Mouse (Mus musculus) mammary gland, adult 2 months (tissue): Measurements from ENCODE around the gene Aco2. TPM values are rescaled to one million over a fixed set of nuclear protein-coding genes. Genes with fewer than 3 reads are reported as not detected.

ENCODE experiments used
- polyA plus RNA-seq: library from polyadenylated mRNA; depleted of rRNA; stranded (reverse); fragments of >200 nt; gene quantifications from 2 replicates; pipeline ENCODE4 v1.2.3, GENCODE M21; 2012; ENCODE audit warnings: low replicate concordance; rRNA removed

Aco2 gene
- polyA plus RNA-seq: 435 and 1,022 TPM in 2 replicates

DNA sequence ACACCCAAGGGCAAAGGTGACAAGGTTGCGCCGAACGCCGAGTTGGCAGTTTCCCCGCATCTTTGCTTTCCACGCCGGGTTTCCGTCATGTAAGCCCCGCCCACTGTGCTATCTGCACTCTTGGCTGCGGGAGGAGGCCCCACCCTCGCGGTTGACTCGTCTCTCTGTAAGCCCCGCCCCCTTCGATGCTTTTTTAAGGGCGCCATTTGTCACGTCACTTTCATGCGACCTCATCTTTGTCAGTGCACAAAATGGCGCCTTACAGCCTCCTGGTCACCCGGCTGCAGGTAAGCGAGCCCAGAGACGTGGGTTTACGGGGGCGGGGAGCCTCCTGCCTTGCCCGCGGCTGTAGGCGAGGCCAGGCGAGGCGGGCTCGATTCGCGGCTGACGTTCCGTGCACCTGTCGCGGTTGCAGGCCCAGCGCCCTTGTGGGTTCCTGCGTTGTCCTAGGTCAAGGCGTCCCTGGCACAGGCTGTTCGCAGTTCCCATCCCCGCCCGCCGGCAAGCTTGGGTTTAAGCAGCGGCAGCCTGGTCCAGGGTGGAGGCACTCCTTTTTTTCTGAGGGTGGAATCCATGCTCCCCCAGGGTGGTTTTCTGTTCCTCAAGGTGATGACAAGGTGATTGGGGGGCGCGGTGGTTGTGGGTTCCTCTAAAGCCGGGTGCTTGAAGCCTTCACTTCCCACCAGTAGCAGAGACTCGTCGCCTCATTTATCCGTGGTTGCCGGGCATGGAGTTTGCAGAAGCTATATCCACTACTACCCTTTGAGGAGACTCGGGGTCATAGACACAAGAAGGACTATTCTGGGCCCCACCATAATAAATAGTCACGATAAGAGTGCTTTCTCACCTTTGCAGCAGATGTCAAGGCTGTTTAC lies at the start of gene Aco2:
Gene Aco2 (plus strand): TSS at position 48 of the 875 bp plus-strand sequence.

DNA sequence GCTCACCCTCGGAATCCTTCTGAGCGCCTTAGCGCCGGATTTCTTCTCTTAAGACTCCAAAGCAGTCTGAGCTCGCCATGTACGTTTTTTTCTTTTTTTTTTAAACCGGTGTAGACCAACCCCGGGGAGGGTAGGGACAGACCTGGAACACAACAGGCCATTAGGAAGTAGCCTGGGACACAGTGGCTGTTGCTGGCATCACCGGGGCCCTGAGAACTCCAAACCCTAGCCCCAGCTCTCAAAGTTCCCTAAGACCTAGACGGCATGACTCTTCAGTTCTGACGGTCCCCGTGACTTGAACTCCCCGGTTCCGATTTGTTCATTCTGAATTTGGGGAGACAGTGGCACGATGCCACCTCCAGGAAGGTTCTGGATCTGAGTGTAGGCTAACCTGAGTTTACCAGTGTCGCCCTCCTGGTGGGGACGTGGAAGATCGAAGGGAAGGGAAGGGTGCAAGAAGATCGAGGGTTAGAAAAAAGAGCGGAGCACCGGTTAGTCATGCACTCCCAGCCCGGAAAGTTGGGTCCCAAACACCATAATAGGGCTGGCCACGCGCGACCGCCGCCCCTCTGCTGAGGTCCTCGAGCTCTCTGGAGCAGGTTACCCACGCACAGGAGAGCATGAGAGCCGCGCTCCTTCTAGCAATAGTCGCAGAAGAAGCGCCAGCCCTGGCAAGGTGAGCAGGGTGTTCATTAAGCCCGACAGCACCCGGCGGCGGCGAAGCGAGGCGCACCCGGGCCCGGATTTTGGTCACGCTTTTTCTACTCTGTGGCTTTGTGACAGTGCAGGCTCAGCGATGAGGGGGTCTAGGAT lies 13.4 kb upstream of the Aco2 start, which contains the start of gene Tob2:
Gene Tob2 (minus strand): TSS at position 280 of the 813 bp plus-strand sequence.

DNA sequence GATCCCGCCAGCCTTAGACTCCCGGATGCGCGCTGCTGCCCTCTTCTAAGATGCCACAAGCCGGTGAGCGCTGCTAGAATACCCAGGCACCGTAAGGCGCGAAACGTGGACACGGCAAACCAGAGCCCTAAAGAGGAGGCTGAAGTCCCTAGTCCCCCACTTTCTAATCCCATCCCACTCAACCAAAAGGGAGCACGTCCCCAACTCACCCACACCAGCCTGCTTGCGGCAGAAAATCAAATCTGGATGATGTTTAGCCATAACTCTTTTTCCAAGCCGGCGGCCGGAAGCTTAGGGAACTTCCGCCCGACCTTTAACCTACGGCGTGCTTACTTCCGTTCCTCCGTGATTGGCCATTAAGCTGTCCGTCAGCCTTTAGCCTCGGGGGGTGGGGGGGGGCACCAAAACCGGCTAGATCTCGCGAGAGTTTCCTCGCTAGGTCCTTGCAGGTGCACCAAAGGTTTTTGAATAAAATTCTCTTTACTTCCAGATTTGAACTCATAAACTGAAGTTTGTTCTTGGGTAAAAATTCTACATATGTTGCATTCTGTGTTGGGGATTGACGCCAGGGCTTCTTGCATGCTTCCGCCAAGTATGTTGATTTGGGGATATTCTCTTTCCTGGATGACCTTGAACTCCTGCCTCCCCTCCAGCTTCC lies 376 bp upstream of the Aco2 start, which contains the start of gene Phf5a:
Gene Phf5a (minus strand): TSS at position 308 of the 658 bp plus-strand sequence.

DNA sequence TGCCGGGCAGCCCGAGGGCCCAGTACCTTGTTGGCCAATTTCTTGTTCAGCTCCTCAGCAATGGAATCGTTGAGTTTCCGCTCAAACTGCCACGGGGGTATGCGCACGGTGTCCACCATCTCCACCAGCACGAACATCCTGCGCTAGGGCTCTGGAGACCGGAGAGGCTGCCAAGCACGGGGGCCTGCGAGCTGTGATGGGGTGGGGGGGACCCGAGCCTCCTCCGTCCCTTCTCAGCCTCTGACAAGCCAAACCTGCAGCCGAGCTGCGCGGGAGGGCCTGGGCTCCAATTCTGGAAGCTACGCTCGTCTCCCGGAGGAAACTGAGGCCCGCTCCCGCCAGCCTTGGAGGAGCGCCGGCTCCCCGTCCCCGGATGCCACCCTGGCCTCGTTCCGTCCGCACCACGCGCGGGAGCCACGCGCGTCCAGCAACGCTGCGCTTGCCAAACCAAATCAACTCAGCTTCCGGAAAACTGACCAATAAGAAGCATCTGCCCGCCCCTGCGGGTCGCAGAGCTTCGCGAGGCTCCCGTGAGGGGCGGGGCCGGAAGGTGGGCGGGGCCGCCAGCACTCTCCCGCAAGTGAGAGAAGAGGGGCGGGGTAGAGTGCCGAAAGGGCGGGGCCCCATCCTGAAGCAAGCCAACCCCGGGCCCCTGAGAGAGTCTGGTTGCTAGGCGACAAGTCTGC lies 53.8 kb downstream of the Aco2 start, which contains the start of gene Polr3h:
Gene Polr3h (minus strand): TSS at position 481 of the 686 bp plus-strand sequence.

DNA sequence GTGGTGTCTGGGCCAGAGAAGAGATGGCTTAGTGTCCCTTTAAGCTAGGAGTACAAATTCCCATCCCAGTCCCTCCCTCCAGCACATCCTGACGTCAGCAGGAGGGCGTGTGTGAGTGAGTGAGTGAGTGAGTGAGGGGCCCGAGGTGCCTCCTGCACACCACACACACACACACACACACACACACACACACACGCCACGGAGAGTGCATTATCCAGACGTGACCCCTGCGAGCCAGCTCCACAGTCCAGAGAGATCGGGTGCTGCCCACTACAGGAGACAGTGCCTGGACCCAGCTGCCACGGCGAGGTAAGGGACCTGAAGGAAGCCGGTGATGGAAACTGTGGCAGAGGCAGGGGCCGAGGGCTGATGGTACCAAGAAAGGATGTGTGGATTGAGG lies 64.6 kb downstream of the Aco2 start, which contains the start of gene Csdc2:
Gene Csdc2 (plus strand): TSS at position 81 of the 400 bp plus-strand sequence.

DNA sequence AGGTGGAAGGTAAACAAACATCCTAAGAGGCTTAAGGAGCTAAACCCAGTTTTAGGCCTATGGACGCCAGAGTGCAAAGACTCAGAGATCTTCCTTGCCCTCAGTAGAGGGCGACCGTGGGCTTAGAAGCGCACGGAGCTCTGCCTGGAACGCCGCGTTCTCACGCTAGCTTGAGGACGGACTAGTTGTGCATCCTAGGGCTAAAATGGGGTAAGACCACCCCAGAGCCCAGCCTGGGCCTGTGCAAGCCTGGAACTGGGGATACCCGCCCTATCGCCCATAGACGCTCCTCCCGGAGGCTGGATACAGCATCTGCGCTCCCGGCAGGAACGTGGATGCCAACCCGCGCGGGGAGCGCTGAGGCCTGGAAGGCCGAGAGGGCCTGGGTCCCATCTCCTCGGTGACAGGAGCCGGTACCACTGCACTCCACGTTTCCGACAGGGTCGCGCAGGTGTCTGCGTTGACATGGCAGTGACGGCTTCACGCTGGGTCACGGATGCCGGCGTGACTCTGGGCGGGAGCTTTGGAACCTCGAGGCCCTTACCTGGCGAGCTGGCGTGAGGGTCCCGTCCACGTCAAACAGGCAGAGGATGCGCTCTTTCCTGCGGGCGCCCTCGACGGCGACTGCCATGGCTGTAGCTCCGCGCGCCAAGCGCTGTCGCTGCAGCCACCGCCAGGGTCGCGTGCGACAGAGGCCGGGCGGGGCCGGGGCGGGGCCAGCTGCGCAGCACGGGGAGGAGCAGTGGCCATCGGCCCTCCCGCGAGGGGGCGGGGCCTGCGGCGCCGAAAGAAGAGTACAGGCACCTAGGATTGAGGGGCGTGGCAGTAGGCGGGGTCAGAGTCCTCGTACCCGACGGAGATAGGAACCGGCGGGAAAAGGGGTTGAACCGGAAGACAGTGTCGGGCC lies 88.3 kb downstream of the Aco2 start, which contains the start of gene Pmm1:
Gene Pmm1 (minus strand): TSS at position 760 of the 907 bp plus-strand sequence.

Other genes with a start within 250 kb of the Aco2 start
- 14.1 and 16.4 TPM in 2 replicates for gene L3mbtl2, start 208.4 kb upstream of the Aco2 start, polyA plus RNA-seq
- gene Chadl, start 175.0 kb upstream of the Aco2 start, polyA plus RNA-seq: 7.0 and 23.5 TPM in 2 replicates
- gene Zc3h7b, start 127.3 kb upstream of the Aco2 start, polyA plus RNA-seq: 33.6 and 43.6 TPM in 2 replicates
- 27.1 TPM in 2 replicates for gene Rangap1, start 126.8 kb upstream of the Aco2 start, polyA plus RNA-seq
- 44.7 and 88.0 TPM in 2 replicates for gene Tef, start 69.9 kb upstream of the Aco2 start, polyA plus RNA-seq
- 40.9 and 55.8 TPM in 2 replicates for gene Tob2, start 13.5 kb upstream of the Aco2 start, polyA plus RNA-seq
- 22.5 and 46.1 TPM in 2 replicates for gene Phf5a, start 398 bp upstream of the Aco2 start, polyA plus RNA-seq
- 11.1 and 17.7 TPM in 2 replicates for gene Polr3h, start 53.9 kb downstream of the Aco2 start, polyA plus RNA-seq
- gene Csdc2, start 64.5 kb downstream of the Aco2 start, polyA plus RNA-seq: 5.1 and 6.6 TPM in 2 replicates
- 108 and 121 TPM in 2 replicates for gene Pmm1, start 88.6 kb downstream of the Aco2 start, polyA plus RNA-seq
- not detected in 2 replicates for gene 1700029P11Rik, start 108.2 kb downstream of the Aco2 start, polyA plus RNA-seq
- 17.4 and 31.6 TPM in 2 replicates for gene Xrcc6, start 115.5 kb downstream of the Aco2 start, polyA plus RNA-seq
- gene Desi1, start 161.6 kb downstream of the Aco2 start, polyA plus RNA-seq: 37.3 and 44.9 TPM in 2 replicates
- gene Snu13, start 175.3 kb downstream of the Aco2 start, polyA plus RNA-seq: 53.7 and 64.9 TPM in 2 replicates
- not detected in 2 replicates for gene 4930407I10Rik, start 186.8 kb downstream of the Aco2 start, polyA plus RNA-seq
- 0.04 TPM in 1 of 2 replicates, not detected in the other for gene Mei1, start 197.7 kb downstream of the Aco2 start, polyA plus RNA-seq